Mouse (Mus musculus) spleen, postnatal 14 days (tissue): Measurements from ENCODE around the gene Srpk1.

Experiments
- DNase-seq, 2 experiments: peaks; one replicate each; pipeline ENCODE4 v3.0.0; 2021 to 2022; ENCODE audit warnings: low spot score in 2 of 2

Srpk1 gene

GRCm38 (mm10) chr17:28613096-28613495 is 9.4 kb downstream of the Srpk1 start:
- DNase-seq = no peak

GRCm38 (mm10) chr17:28612603-28613002 is 9.9 kb downstream of the Srpk1 start:
- no peak for DNase-seq

- no peak for DNase-seq
These were observed 13.0 kb downstream of the Srpk1 start for GRCm38 (mm10) chr17:28609543-28609942.

- DNase-seq = no peak
These were observed 20.8 kb downstream of the Srpk1 start for GRCm38 (mm10) chr17:28601557-28602250.

- no peak for DNase-seq
These were observed 21.7 kb downstream of the Srpk1 start for GRCm38 (mm10) chr17:28600780-28601179.

- DNase-seq = no peak
These were observed 28.5 kb downstream of the Srpk1 start for GRCm38 (mm10) chr17:28593965-28594364.

GRCm38 (mm10) chr17:28592998-28593397 is 29.5 kb downstream of the Srpk1 start:
- DNase-seq = peak; percentile 46 to 70

- no peak for DNase-seq
These were observed 31.0 kb downstream of the Srpk1 start for GRCm38 (mm10) chr17:28591476-28591875.

GRCm38 (mm10) chr17:28590596-28590995 is 31.9 kb downstream of the Srpk1 start:
- DNase-seq = no peak

GRCm38 (mm10) chr17:28588591-28588990 is 33.9 kb downstream of the Srpk1 start:
- no peak for DNase-seq

- DNase-seq = no peak
These were observed 36.0 kb downstream of the Srpk1 start for GRCm38 (mm10) chr17:28586509-28586908.

GRCm38 (mm10) chr17:28581056-28581455 is 41.5 kb downstream of the Srpk1 start:
- DNase-seq = no peak

- peak in 1 of 2 experiments; percentile 50 for DNase-seq
These were observed 42.1 kb downstream of the Srpk1 start for GRCm38 (mm10) chr17:28580396-28580795.

- peak in 1 of 2 experiments; percentile 24 for DNase-seq
These were observed 47.0 kb downstream of the Srpk1 start, which contains the start of gene Lhfpl5 for GRCm38 (mm10) chr17:28575244-28576125. Gene Lhfpl5 (plus strand): TSS chr17:28575641.

GRCm38 (mm10) chr17:28572941-28573340 is 49.6 kb downstream of the Srpk1 start:
- no peak for DNase-seq

GRCm38 (mm10) chr17:28572521-28572920 is 50.0 kb downstream of the Srpk1 start:
- DNase-seq = no peak

GRCm38 (mm10) chr17:28571868-28572267 is 50.6 kb downstream of the Srpk1 start:
- DNase-seq = no peak

- DNase-seq = no peak
These were observed 55.0 kb downstream of the Srpk1 start for GRCm38 (mm10) chr17:28567541-28567940.

GRCm38 (mm10) chr17:28565181-28565580 is 57.3 kb downstream of the Srpk1 start:
- DNase-seq = no peak

GRCm38 (mm10) chr17:28561613-28562012 is 60.9 kb downstream of the Srpk1 start:
- no peak for DNase-seq

- no peak for DNase-seq
These were observed 61.9 kb downstream of the Srpk1 start, which contains the start of gene Clps for GRCm38 (mm10) chr17:28560598-28560997. Gene Clps (minus strand): TSS chr17:28560766.

GRCm38 (mm10) chr17:28557772-28558171 is 64.7 kb downstream of the Srpk1 start:
- DNase-seq = no peak
